Mouse (Mus musculus) stomach, embryonic 16.5 days (tissue): ENCODE measurements at regions not wholly inside any gene's neighbourhood (a gene's known extent, or its start where the extent isn't known, plus 50 kb on each side); places are given as distances from the start of the nearest gene placed in this dataset.

Experiments used
- ATAC-seq: fragments of 200-750 bp; cut with Nextera tagmentation; 2 replicates; pipeline ENCODE4 v1.8.0; 2017; ENCODE audit warnings: moderate number of reproducible peaks, moderate TSS enrichment; ENCODE audit not compliant: insufficient read depth, low FRiP score
- H3K27ac ChIP-seq: fragments of 300-500 bp; sonication (generic); 2 replicates; pipeline ENCODE4 v1.5.1; 2014; ENCODE audit warnings: low read length
- H3K27me3 ChIP-seq: fragments of 300-500 bp; sonication (generic); 2 replicates; pipeline ENCODE4 v1.6.1; 2014; ENCODE audit warnings: low read length, control low read depth, mixed read lengths; ENCODE audit not compliant: control insufficient read depth, insufficient read depth
- H3K36me3 ChIP-seq: fragments of 300-500 bp; sonication (generic); 2 replicates; pipeline ENCODE4 v1.6.1; 2014; ENCODE audit warnings: low read length; ENCODE audit not compliant: control insufficient read depth, insufficient read depth
- H3K4me1 ChIP-seq: fragments of 300-500 bp; sonication (generic); 2 replicates; pipeline ENCODE4 v1.6.1; 2014; ENCODE audit warnings: low read length, control low read depth, mixed read lengths; ENCODE audit not compliant: control insufficient read depth, insufficient read depth
- H3K4me2 ChIP-seq: fragments of 300-500 bp; sonication (generic); 2 replicates; pipeline ENCODE4 v1.6.1; 2014; ENCODE audit warnings: low read depth, low read length, mixed read lengths
- H3K4me3 ChIP-seq: fragments of 300-500 bp; sonication (generic); replicated peaks from 2 replicates; pipeline ENCODE4 v1.5.1; 2014; ENCODE audit warnings: mild to moderate bottlenecking, low read length
- H3K9ac ChIP-seq: fragments of 300-500 bp; sonication (generic); 2 replicates; pipeline ENCODE4 v1.6.1; 2014; ENCODE audit warnings: low read length
- H3K9me3 ChIP-seq: fragments of 300-500 bp; sonication (generic); replicated peaks from 2 replicates; pipeline ENCODE4 v1.6.1; 2016; ENCODE audit warnings: low read length, control low read depth; ENCODE audit not compliant: control insufficient read depth
- WGBS: fragments of 180-500 bp; shearing (Covaris S2); extraction: QIAGEN DNeasy Blood & Tissue Kit; methylation state at CpG from one replicate; pipeline ENCODE4 v1.1.7; 2014; 5-methylcytosine and 5-hydroxymethylcytosine counted together

- no peak overlapping the region for H3K4me2 ChIP-seq
- 49% methylated on average over 4 of the region's 4 CpGs for WGBS
These were observed 80.4 kb downstream of the Utp6 start for GRCm38 (mm10) chr11:79881812-79882211.

DNA sequence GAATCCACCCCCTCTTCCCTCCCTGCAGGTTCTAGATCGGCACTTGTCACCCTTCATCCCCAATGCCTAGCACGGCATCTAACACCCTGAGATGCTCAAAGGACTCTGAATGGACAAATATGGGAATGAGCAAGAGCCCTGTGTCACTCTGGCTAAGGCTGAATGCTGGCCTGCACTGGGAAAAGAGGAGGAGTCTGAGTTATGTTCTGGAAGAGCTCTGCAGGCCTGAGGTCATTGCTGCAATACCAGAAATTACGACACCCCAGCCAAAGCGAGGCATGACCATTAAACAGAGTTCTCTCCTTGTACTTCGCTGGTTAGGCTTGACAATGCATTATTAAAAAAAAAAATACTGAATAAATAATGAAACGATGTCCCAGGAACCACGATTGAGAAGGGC is 84.1 kb downstream of the Utp6 start:
- H3K36me3 ChIP-seq = no peaks in the 10 kb centered on the region
- peak; percentile 78; the same call in 1 of the 2 replicates for ATAC-seq
- no peak overlapping the region for H3K4me2 ChIP-seq
- 51% methylated on average over 7 of the region's 7 CpGs for WGBS
- no peak overlapping the region for H3K4me3 ChIP-seq
- no peaks in the 10 kb centered on the region for H3K9me3 ChIP-seq
- H3K4me1 ChIP-seq = 0 out of 2 replicates have a peak, but pooled peaks cover 5% of the 10 kb centered on the region
- H3K27ac ChIP-seq = peak overlapping the region; percentile 42
- no peaks in the 10 kb centered on the region for H3K27me3 ChIP-seq
- H3K9ac ChIP-seq = no peak overlapping the region

More at GRCm38 (mm10) chr11:79881812-79882211, 80.4 kb downstream of the Utp6 start:
- H3K4me1 ChIP-seq = peaks cover 8% of the 10 kb centered on the region; the same call in 1 of the 2 replicates
- no peaks in the 10 kb centered on the region for H3K36me3 ChIP-seq
- no peak overlapping the region for H3K27ac ChIP-seq
- no peaks in the 10 kb centered on the region for H3K9me3 ChIP-seq
- H3K27me3 ChIP-seq = no peaks in the 10 kb centered on the region
- ATAC-seq = no peak
- H3K9ac ChIP-seq = no peak overlapping the region
- H3K4me3 ChIP-seq = no peak overlapping the region

GRCm38 (mm10) chr11:79877184-79877745 is 84.9 kb downstream of the Utp6 start:
- Histone ChIP-seq H3K9ac (no peak overlapping the region), H3K27ac (peak overlapping the region; percentile 42; the same call in 1 of the 2 replicates), H3K9me3 (no peaks in the 10 kb centered on the region), H3K4me2 (no peak overlapping the region), H3K36me3 (no peaks in the 10 kb centered on the region), H3K4me3 (no peak overlapping the region), H3K4me1 (0 out of 2 replicates have a peak, but pooled peaks cover 5% of the 10 kb centered on the region), H3K27me3 (no peaks in the 10 kb centered on the region)
- 16% methylated on average over 3 of the region's 3 CpGs for WGBS
- peak; percentile 82; the same call in 1 of the 2 replicates for ATAC-seq

GRCm38 (mm10) chr11:79871783-79872628 is 90.2 kb downstream of the Utp6 start:
- no peak for ATAC-seq

GRCm38 (mm10) chr11:79870189-79870588 is 92.0 kb downstream of the Utp6 start:
- Histone ChIP-seq H3K36me3 (no peaks in the 10 kb centered on the region), H3K9me3 (no peaks in the 10 kb centered on the region), H3K4me3 (no peak overlapping the region), H3K4me2 (no peak overlapping the region), H3K27ac (no peak overlapping the region), H3K4me1 (0 out of 2 replicates have a peak, but pooled peaks cover 5% of the 10 kb centered on the region), H3K27me3 (no peaks in the 10 kb centered on the region), H3K9ac (no peak overlapping the region)
- WGBS = 35% methylated on average over 5 of the region's 5 CpGs
- ATAC-seq = no peak

More at GRCm38 (mm10) chr11:79871783-79872628, 90.2 kb downstream of the Utp6 start:
- Histone ChIP-seq H3K4me3 (no peak overlapping the region), H3K36me3 (no peaks in the 10 kb centered on the region), H3K4me2 (no peak overlapping the region), H3K27me3 (no peaks in the 10 kb centered on the region), H3K4me1 (0 out of 2 replicates have a peak, but pooled peaks cover 3% of the 10 kb centered on the region), H3K27ac (no peak overlapping the region), H3K9me3 (no peaks in the 10 kb centered on the region), H3K9ac (no peak overlapping the region)
- WGBS = 89% methylated on average over 10 of the region's 10 CpGs

- Histone ChIP-seq H3K27me3 (no peaks in the 10 kb centered on the region), H3K4me2 (no peak overlapping the region), H3K4me3 (no peak overlapping the region), H3K27ac (no peak overlapping the region), H3K4me1 (peaks cover 12% of the 10 kb centered on the region; the same call in 1 of the 2 replicates), H3K36me3 (no peaks in the 10 kb centered on the region), H3K9ac (no peak overlapping the region), H3K9me3 (no peaks in the 10 kb centered on the region)
- WGBS = 49% methylated on average over 5 of the region's 5 CpGs
- no peak; the same call in 1 of the 2 replicates for ATAC-seq
These were observed 93.2 kb downstream of the Utp6 start for GRCm38 (mm10) chr11:79869009-79869408.

DNA sequence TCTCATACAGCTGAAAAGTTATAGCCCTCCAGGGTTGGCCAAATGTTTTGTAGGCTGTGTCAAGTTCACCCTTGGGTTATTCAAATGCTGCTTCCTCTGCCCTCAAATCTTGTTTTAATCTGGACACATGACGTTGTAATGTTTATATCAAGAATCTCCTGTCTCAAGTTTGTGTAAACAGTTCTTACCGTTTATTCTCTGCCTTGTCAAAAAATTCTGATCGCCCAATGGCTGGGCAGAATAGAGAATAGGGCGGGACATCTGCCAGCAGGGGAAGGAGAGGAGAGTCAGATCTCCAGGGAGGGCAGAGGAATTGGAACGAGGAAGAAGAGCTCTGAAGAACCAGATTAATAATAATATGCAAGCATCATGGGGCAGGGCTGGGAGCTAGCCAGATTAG is 97.4 kb downstream of the Utp6 start:
- 28% methylated on average over 5 of the region's 5 CpGs for WGBS
- Histone ChIP-seq H3K27ac (no peak overlapping the region), H3K27me3 (no peaks in the 10 kb centered on the region), H3K9me3 (no peaks in the 10 kb centered on the region), H3K4me2 (no peak overlapping the region), H3K4me1 (peaks cover 9% of the 10 kb centered on the region; the same call in 1 of the 2 replicates), H3K36me3 (no peaks in the 10 kb centered on the region), H3K9ac (no peak overlapping the region), H3K4me3 (no peak overlapping the region)
- ATAC-seq = no peak

DNA sequence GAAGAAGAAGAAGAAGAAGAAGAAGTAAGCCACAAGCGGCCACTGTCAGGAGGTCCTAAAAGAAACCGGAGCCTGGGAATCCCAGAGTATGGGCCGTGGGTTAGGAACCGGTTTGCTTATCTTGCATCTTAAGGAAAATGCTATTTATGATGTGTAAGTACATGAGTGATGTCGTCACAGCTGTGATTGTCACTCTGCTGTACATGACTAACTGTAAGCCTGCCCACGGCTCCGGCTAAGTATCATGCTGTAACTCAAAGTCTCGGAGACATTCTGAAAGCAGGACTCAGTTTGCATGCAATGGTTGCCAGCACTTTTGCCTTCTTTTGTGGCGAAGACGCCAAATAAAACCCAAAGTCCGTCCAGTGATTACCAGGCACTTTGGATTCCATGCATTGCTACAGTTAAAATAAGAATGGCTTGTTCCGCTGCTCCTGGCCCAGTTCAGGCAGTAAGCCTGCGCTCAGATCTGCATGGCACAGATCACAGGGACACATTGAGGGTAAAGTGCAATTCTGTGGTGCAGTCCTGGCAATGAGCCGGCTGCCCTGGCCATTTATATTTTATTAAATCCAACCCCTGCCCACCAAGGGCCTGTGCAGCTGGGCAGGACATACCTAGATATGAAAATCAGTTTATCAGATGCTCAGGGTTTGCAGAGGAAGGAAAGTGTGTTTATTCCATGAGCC is 98.6 kb downstream of the Utp6 start:
- 84% methylated on average over 14 of the region's 14 CpGs for WGBS
- H3K4me3 ChIP-seq = no peak overlapping the region
- H3K36me3 ChIP-seq = no peaks in the 10 kb centered on the region
- no peak for ATAC-seq
- H3K27me3 ChIP-seq = no peaks in the 10 kb centered on the region
- H3K4me1 ChIP-seq = peaks cover 9% of the 10 kb centered on the region; the same call in 1 of the 2 replicates
- H3K9ac ChIP-seq = no peak overlapping the region
- H3K4me2 ChIP-seq = no peak overlapping the region
- H3K9me3 ChIP-seq = no peaks in the 10 kb centered on the region
- H3K27ac ChIP-seq = no peak overlapping the region
